Mouse (Mus musculus) megakaryocyte, adult 5-6 weeks (primary cell): ENCODE measurements around the gene Rragc. TPM values are rescaled to one million over a fixed set of nuclear protein-coding genes. Genes with fewer than 3 reads are reported as not detected.

Experiments
- ATAC-seq: 2 replicates; pipeline ENCODE4 v1.8.0; 2016; ENCODE audit warnings: mild to moderate bottlenecking, inconsistent platforms; ENCODE audit not compliant: poor library complexity, severe bottlenecking
- total RNA-seq, 2 experiments: library from RNA; stranded (forward) in 1 of 2; stranded (reverse) in 1 of 2; fragments of 153-499, 151-499 nt in 1 of 2; fragments of 221-1000, 200-1000 nt in 1 of 2; gene quantifications; 2 replicates each; pipeline versions ENCODE4 v1.2.3 to v1.2.4; 2015 to 2017

The Rragc gene
- total RNA-seq (2015), result 39.6 and 44.8 TPM in 2 replicates
- 47.6 and 55.2 TPM in 2 replicates for total RNA-seq (2017)

GRCm38 (mm10) chr4:123916748-123917547 is at the start of gene Rragc:
Gene Rragc (plus strand): TSS chr4:123917446.
- ATAC-seq, result peak; percentile 95

GRCm38 (mm10) chr4:123893726-123894125 is 23.5 kb upstream of the Rragc start:
- no peak for ATAC-seq

DNA sequence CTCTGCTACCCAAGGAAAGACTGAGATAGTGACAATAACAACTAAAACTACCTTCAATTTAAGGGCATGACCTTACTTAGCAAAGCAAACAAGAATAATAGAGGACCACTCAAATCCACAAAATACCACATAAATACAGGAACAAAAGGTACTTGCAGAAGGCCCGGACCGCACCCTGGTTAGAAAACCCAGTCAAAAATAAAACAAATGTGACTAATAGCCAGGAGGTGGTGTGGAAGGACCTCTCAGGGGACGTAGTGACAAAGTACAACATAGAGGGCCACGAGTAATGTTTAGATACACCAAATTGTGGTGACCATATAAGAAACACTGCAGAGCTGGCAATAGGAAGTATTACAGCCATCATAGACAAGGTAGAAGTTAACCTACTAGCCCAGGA is 23.0 kb upstream of the Rragc start:
- no peak for ATAC-seq

DNA sequence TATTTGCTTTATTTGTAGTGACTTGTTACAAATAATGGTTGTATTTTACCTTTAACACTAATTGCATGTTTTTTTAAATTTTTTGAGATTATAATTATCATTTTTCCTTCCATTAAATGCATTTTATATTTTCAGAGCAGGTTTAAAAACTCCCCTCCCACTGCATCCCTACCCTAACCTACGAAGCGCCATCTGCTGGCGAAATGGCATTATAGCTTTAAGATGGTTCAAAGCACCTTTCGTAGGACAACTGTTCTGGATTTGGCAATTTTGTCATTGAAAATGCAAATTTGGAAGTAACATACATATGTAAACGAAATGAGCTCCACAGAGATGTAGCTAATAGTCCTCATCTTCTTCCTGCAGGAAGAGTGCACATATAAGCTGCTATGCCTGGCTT is 18.6 kb upstream of the Rragc start:
- peak; percentile 62; the same call in 1 of the 2 replicates for ATAC-seq

DNA sequence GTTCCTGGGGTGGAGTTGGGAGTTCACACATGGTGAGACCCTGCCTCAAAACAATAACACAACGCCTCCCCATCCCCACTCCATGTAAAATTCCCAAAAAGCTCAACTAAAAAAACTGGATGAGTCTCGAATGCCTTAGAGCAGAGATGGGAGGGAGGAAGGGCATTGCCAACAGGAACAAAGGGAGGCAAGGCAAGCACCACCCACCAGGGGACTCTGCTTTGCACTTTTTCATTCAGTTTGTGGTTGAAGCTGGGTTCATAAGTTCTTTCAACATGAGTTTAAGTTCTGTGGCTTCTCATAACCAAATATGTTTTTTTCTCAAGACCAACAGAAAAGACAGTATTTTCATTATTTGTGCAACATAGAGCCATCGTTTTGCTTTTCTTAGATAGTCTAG is 13.8 kb upstream of the Rragc start:
- ATAC-seq, result no peak

DNA sequence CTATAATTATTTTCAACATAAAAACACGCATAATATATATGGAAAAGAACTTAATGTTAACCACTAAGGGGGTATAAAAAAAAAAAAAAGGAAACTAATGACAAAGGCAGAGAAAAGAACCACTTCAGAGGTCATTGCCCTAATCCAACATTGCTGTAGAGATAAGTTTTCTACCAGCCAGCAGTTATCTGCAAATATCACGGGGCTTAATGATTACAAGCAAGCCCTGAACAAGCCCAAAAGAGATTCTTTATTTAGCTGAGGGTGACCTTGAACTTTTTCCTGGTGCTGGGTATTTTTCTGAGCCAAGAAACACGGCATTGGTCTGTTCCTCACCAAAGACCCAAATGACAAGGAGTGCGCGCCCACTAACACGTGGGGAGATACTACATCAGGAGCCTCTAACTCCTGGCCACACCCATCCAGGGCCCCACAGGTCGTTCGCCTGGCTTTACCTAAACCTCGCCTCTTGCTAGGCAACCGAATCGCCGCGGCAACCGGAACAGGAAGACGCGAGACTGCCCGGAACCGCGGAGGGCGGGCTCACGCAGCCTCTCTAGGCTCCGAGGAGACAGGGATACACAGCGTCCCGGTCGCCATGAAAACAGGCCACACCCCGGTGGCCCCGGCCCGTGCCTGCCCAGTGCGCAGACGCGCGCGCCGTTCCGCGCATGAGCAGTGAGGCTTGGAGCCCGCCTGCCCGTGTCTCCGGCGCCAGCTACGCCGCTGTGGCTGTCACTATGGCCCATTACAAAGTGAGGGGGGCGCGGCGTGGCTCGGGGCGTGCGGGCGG is 12.7 kb upstream of the Rragc start, which contains the start of gene Mycbp:
Gene Mycbp, plus strand, starts transcription at position 500 of the 793 bp plus-strand sequence.
- peak; percentile 99 for ATAC-seq

- ATAC-seq, result peak; percentile 0; the same call in 1 of the 2 replicates
These were observed 12.0 kb upstream of the Rragc start for GRCm38 (mm10) chr4:123905126-123905668.

DNA sequence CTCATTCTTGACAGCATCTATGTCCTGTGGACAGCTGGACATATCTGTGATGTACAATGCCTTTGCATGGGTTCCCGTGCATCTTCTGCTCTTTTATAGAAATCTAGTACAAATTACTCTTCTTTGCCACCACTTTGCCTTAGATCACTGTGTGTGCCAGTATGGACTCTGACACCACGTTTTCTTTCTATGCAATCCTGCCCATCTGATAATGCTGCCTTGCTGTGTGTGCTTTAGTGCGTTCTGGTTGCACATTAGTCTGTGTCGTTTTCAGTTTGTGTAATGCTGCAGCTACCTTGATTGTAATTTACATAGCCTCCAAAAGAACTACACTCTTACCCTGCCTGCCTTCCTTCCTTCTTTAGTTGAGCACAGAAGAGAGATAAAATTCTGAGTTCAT is 5.7 kb upstream of the Rragc start:
- no peak for ATAC-seq

DNA sequence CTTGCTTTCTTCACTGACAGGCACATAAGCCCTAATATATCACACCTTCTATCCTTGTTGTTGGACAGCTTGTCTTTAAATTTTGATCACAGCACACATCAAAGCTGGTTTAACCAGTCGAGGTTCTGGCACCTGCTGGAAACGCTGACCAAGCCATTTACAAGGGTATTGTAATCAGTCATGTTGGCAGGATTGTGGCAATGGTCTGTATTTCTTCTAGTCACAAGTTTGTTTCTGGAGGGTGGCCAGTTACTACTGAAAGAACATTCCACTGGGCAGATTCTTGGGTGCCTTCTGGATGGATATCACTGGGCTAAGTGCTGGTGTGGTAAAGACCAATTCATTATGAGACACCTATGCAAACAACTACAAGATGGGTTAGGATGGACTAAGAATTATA is 4.8 kb upstream of the Rragc start:
- ATAC-seq, result no peak

DNA sequence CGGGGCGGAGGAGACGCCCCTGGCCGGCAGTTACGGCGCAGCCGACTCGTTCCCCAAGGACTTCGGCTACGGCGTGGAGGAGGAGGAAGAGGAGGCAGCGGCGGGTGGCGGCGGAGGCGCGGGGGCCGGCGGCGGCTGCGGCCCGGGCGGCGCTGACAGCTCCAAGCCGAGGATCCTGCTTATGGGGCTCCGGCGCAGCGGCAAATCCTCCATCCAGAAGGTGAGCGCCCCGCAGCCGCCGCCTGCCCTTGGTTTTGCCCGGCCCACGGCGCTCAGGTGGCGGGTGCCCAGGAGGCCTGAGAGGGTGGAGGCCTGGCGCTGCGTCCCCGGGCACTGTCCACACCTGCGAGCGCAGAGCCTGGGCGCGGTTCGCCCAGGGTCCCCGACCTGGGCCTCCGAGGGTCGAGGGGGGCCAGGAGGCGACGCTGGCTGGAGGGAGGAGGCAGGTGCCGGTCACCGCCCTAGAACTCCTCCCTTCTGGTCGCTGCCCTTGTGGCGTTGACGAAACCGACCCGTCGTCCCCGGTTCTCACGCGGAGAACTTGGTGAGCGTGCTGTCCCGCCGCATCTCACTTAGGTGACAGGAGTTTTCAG is 398 bp downstream of the Rragc start, which contains the start of gene 4930535I16Rik:
Gene 4930535I16Rik, minus strand, starts transcription at position 475 of the 593 bp plus-strand sequence.
- peak; percentile 25 for ATAC-seq

- no peak for ATAC-seq
These were observed 1.6 kb downstream of the Rragc start for GRCm38 (mm10) chr4:123918851-123919250.

- ATAC-seq, result no peak
These were observed 3.9 kb downstream of the Rragc start for GRCm38 (mm10) chr4:123921055-123921565.

- peak; percentile 98 for ATAC-seq
These were observed 10.7 kb downstream of the Rragc start for GRCm38 (mm10) chr4:123927961-123928360.

- no peak for ATAC-seq
These were observed 12.7 kb downstream of the Rragc start for GRCm38 (mm10) chr4:123929994-123930393.

GRCm38 (mm10) chr4:123934306-123934705 is 17.1 kb downstream of the Rragc start:
- no peak for ATAC-seq

- no peak for ATAC-seq
These were observed 18.8 kb downstream of the Rragc start for GRCm38 (mm10) chr4:123936059-123936458.

DNA sequence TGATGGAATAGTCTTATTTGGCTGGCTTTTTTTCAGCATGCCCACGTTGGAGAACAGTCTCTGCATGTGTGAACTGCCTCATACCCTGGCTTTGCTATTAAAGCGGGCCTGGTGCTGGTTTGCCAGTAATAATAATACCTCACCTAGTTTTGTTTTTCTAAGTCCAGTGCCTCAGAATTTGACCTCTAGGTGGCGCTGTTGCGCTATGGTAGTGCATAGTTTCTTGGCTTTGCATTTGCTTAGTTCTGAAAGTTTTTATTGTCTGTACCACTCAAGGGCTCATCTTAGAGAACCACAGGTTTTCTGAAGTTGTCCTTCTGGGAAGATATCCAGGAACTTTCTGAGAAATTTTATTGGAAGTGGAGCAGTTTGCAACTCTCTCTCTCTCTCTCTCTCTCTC is 22.6 kb downstream of the Rragc start:
- peak; percentile 75 for ATAC-seq

DNA sequence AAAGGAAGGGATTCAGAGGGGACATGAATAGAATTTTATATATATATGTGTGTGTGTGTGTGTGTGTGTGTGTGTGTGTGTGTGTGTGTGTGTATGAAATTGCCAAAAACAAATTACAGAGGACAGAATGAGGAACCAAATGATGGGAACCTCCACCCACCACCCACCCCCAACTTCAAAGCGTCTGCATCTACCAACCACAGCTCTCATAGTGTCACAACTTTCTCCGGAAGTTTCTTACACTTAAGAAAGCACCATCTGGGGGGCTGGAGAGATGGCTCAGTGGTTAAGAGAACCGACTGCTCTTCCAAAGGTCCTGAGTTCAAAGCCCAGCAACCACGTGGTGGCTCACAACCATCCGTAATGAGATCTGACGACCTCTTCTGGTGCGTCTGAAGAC is 23.6 kb downstream of the Rragc start:
- peak; percentile 81 for ATAC-seq

DNA sequence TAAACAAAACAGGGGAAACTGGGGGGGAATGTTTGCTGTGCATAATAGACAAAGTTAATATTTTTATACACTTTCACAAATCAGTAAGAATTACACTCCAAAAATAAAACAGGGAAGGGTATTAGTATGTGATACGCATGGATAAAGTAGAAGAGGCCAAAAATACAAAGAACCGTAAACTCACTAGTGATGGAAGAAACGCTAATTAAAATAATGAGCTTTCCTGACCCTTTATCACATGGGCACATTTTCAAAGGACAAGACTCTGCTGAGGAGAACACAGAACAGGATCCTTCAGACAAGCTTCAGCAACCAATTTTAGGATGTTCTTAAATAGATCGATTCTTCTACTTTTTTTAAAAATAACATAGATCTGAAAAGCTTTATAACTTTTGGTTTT is 29.5 kb downstream of the Rragc start:
- ATAC-seq, result no peak

- no peak for ATAC-seq
These were observed 29.9 kb downstream of the Rragc start for GRCm38 (mm10) chr4:123947149-123947548.

GRCm38 (mm10) chr4:123948901-123949300 is 31.7 kb downstream of the Rragc start:
- ATAC-seq, result no peak
